Mouse (Mus musculus): Measurements from ENCODE around the gene Lbp. TPM values are rescaled to one million over a fixed set of nuclear protein-coding genes. Genes with fewer than 3 reads are reported as not detected.

The Lbp gene
- total and polyA plus RNA-seq, 3 experiments: 5.0 to 22.4 (median 6.4) TPM

DNA sequence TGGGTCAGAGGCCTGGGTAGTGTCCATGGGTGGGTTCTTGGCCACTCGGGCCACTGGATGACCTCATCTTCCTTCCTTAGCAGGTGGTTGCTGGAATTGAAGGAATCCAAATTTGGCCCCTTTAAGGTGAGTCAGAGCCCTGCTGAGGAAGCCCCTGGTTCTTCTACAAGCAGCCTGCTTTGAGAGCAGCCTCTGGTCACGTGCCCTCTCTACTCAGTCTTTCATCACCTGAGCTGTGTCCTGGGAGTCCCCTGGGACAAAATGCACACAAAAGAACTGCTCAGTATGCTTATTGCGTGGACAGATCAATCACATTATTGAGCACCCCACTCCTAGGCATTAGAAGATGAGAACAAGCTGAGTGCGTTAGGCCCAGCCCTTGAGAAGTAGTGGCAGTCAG is 29.4 kb upstream of the Lbp start:
- DNase-seq: no peak
- no peak overlapping the region for H3K4me3 ChIP-seq
- no peak overlapping the region for H3K27ac ChIP-seq
- H3K4me1 ChIP-seq (ENCODE audit: control insufficient read depth, insufficient read depth, low read length): no peaks in the 10 kb centered on the region
- H3K27me3 ChIP-seq (ENCODE audit: control insufficient read depth, insufficient read depth, low read length): no peaks in the 10 kb centered on the region
- TF ChIP-seq EP300 (IDR thresholded peaks at IDR 0.05; ENCODE audit: insufficient read depth, low read depth, low read length): no peak
- no peak overlapping the region for H3K9ac ChIP-seq (ENCODE audit: low read depth, low read length)
- no peaks in the 10 kb centered on the region for H3K79me2 ChIP-seq (replicated peaks; ENCODE audit: control insufficient read depth, insufficient read depth, low read length)
- no peaks in the 10 kb centered on the region for H3K36me3 ChIP-seq (ENCODE audit: control insufficient read depth, insufficient read depth, low read length)
- 62% methylated on average over 4 of the region's 4 CpGs for WGBS
- intact Hi-C loops (cut with DNase I): no loop called here

DNA sequence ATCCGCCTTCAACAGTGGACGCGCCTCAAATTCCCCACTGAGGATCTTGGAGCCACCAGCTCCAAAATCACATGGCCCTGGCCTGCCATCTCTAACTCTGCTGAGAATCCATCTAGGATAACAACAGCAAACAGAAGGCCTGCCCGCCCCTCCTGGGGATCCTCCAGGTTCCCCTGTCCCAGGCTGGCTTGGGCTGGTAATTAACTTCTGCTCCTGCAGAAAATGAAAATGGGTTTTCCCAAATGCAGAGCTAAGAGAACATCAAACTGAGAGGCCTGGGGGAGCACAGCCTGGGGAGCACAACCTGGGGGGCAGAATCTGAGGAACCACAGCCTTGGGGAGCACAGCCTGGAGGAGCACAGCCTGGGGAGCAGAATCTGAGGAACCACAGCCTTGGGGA is 26.6 kb upstream of the Lbp start:
- Histone ChIP-seq H3K36me3 (ENCODE audit: control insufficient read depth, insufficient read depth, low read length) (no peaks in the 10 kb centered on the region), H3K4me3 (no peak overlapping the region), H3K27ac (no peak overlapping the region), H3K9ac (ENCODE audit: low read depth, low read length) (no peak overlapping the region), H3K79me2 (replicated peaks; ENCODE audit: control insufficient read depth, insufficient read depth, low read length) (no peaks in the 10 kb centered on the region), H3K4me1 (ENCODE audit: control insufficient read depth, insufficient read depth, low read length) (no peaks in the 10 kb centered on the region), H3K27me3 (ENCODE audit: control insufficient read depth, insufficient read depth, low read length) (no peaks in the 10 kb centered on the region; the same call in 1 of the 2 replicates)
- WGBS: 97% methylated on average over 4 of the region's 4 CpGs
- intact Hi-C loops (cut with DNase I): loop anchor here (5.0 kb wide), 1 partner anchor 68 kb away; no protein-coding TSS in a partner anchor
- DNase-seq: no peak
- TF ChIP-seq POLR2A (IDR thresholded peaks at IDR 0.05; ENCODE audit: insufficient read depth, low read depth, low read length) (no peak), CTCF (IDR thresholded peaks at IDR 0.05) (no peak), EP300 (IDR thresholded peaks at IDR 0.05; ENCODE audit: insufficient read depth, low read depth, low read length) (no peak)

DNA sequence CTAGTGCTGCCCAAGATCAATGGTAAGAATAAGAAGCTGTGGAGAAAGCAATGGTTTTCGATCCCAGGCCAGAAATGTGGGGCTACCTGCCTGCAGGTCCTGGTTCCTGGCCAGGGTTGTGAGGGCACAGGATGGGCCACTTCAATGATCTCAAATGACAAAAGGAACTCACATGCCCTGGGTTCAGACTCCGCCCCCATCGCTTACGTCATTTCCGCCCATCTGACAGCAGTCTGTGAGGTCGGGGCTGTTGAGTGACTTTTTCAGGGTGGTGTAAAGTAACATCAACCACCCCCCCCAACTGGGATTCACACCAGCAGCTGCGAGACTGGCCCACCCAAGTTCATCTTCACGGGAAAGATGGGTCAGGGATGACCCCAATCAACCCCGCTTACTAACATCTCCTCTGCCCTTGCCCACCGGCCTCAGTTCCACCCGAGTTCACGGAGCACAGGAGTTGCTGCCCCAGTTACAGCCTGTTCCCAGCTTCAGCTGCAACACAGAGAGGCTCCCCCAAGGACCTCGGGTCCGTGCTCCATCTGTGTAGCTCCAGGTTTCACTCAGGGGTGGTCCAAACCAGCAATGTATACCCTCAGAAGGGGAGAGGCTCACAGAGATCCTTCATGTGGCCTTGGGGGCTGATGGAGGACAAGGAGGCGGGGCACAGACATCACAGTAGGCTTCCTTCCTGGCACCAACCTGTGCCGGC is 24.6 kb upstream of the Lbp start:
- 65% methylated on average over 16 of the region's 16 CpGs for WGBS
- DNase-seq: no peak
- intact Hi-C loops (cut with DNase I): loop anchor here (5.0 kb wide), 1 partner anchor 66 kb away; no protein-coding TSS in a partner anchor
- Histone ChIP-seq H3K36me3 (ENCODE audit: control insufficient read depth, insufficient read depth, low read length) (no peaks in the 10 kb centered on the region), H3K4me1 (ENCODE audit: control insufficient read depth, insufficient read depth, low read length) (no peaks in the 10 kb centered on the region), H3K4me3 (no peak overlapping the region), H3K9ac (ENCODE audit: low read depth, low read length) (no peak overlapping the region), H3K27ac (no peak overlapping the region), H3K27me3 (ENCODE audit: control insufficient read depth, insufficient read depth, low read length) (no peaks in the 10 kb centered on the region; the same call in 1 of the 2 replicates), H3K79me2 (replicated peaks; ENCODE audit: control insufficient read depth, insufficient read depth, low read length) (no peaks in the 10 kb centered on the region)
- TF ChIP-seq EP300 (IDR thresholded peaks at IDR 0.05; ENCODE audit: insufficient read depth, low read depth, low read length): no peak
- TF ChIP-seq POLR2A (IDR thresholded peaks at IDR 0.05; ENCODE audit: insufficient read depth, low read depth, low read length): no peak
- no peak for TF ChIP-seq CTCF (IDR thresholded peaks at IDR 0.05)

DNA sequence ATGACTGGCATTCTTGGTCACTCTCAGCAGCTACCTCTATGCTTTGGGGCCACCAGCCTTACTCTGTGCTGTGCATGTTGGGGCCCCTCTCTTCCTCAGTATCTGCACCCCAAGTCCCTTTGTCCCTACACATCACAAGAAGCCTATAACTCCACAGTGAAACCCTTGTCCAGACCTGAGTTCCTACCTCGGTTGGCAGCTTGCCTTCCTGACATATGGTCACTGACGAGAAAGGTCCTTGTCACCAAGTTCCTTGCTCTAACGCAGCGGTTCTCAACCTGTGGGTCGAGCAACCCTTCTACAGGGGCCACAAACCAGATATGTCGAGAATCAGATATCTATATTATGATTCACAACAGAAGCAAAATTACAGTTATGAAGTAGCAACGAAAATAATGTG is 23.2 kb upstream of the Lbp start:
- TF ChIP-seq EP300 (IDR thresholded peaks at IDR 0.05; ENCODE audit: insufficient read depth, low read depth, low read length): no peak
- no peak for TF ChIP-seq CTCF (IDR thresholded peaks at IDR 0.05)
- no peak for TF ChIP-seq POLR2A (IDR thresholded peaks at IDR 0.05; ENCODE audit: insufficient read depth, low read depth, low read length)
- H3K4me3 ChIP-seq: no peak overlapping the region
- H3K27me3 ChIP-seq (ENCODE audit: control insufficient read depth, insufficient read depth, low read length): no peaks in the 10 kb centered on the region; the same call in 1 of the 2 replicates
- no peak overlapping the region for H3K27ac ChIP-seq
- no peaks in the 10 kb centered on the region for H3K36me3 ChIP-seq (ENCODE audit: control insufficient read depth, insufficient read depth, low read length)
- 71% methylated on average over 7 of the region's 7 CpGs for WGBS
- no peak for DNase-seq
- intact Hi-C loops (cut with DNase I): loop anchor here (5.0 kb wide), 1 partner anchor 64 kb away; no protein-coding TSS in a partner anchor
- no peak overlapping the region for H3K9ac ChIP-seq (ENCODE audit: low read depth, low read length)
- H3K79me2 ChIP-seq (replicated peaks; ENCODE audit: control insufficient read depth, insufficient read depth, low read length): no peaks in the 10 kb centered on the region
- no peaks in the 10 kb centered on the region for H3K4me1 ChIP-seq (ENCODE audit: control insufficient read depth, insufficient read depth, low read length)

DNA sequence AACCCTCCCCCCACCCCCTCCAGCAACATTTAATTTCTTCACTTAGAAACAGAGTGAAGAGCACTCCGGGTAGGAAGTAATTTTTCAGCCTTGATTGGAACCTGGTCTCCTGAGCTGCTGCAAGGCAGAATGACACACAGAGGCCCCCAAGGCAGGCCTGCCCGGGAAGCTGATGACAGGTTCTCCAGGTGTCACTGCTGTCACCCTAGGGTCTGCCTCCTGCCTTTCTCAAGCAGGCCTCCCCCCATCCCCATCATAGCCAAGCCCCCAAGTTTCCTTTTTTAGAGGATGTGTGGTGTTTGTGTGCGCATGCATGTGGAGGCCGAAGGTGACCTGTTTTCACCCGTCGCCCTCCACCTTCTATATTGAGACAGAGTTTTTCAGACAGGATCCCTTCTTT is 22.5 kb upstream of the Lbp start:
- TF ChIP-seq CTCF (IDR thresholded peaks at IDR 0.05) (no peak), POLR2A (IDR thresholded peaks at IDR 0.05; ENCODE audit: insufficient read depth, low read depth, low read length) (no peak), EP300 (IDR thresholded peaks at IDR 0.05; ENCODE audit: insufficient read depth, low read depth, low read length) (no peak)
- Histone ChIP-seq H3K9ac (ENCODE audit: low read depth, low read length) (no peak overlapping the region), H3K27me3 (ENCODE audit: control insufficient read depth, insufficient read depth, low read length) (no peaks in the 10 kb centered on the region; the same call in 1 of the 2 replicates), H3K36me3 (ENCODE audit: control insufficient read depth, insufficient read depth, low read length) (no peaks in the 10 kb centered on the region), H3K4me3 (no peak overlapping the region), H3K4me1 (ENCODE audit: control insufficient read depth, insufficient read depth, low read length) (no peaks in the 10 kb centered on the region), H3K79me2 (replicated peaks; ENCODE audit: control insufficient read depth, insufficient read depth, low read length) (no peaks in the 10 kb centered on the region), H3K27ac (no peak overlapping the region)
- 66% methylated on average over 6 of the region's 6 CpGs for WGBS
- intact Hi-C loops (cut with DNase I): loop anchor here (5.0 kb wide), 1 partner anchor 64 kb away; no protein-coding TSS in a partner anchor
- no peak for DNase-seq

DNA sequence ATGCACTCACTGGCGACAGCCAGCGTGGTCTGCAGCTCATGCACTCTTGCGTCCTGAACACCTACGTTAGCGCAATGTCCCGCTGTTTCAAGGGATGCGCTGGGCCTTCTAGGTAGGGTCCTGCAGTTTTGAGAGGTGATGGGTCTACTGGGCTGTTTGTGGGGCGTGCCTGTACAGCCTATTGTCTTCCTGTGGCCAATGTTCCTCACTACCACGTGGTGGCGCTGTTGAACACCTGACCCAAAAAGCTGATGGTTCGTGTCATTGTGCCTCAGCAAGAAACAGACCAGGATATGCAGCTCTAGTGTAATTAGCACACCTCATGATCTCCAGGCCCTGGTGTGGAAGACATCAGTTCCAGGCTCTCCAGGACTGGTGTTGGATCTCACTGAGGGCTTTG is 21.7 kb upstream of the Lbp start:
- WGBS: 17% methylated on average over 11 of the region's 11 CpGs
- no peaks in the 10 kb centered on the region for H3K4me1 ChIP-seq (ENCODE audit: control insufficient read depth, insufficient read depth, low read length)
- H3K27me3 ChIP-seq (ENCODE audit: control insufficient read depth, insufficient read depth, low read length): no peaks in the 10 kb centered on the region; the same call in 1 of the 2 replicates
- TF ChIP-seq POLR2A (IDR thresholded peaks at IDR 0.05; ENCODE audit: insufficient read depth, low read depth, low read length) (no peak), EP300 (IDR thresholded peaks at IDR 0.05; ENCODE audit: insufficient read depth, low read depth, low read length) (0 out of 2 replicates have a peak, but pooled peaks have one; percentile 47), CTCF (IDR thresholded peaks at IDR 0.05) (peak; percentile 87)
- H3K36me3 ChIP-seq (ENCODE audit: control insufficient read depth, insufficient read depth, low read length): no peaks in the 10 kb centered on the region
- no peak overlapping the region for H3K9ac ChIP-seq (ENCODE audit: low read depth, low read length)
- H3K27ac ChIP-seq: no peak overlapping the region
- peak; percentile 45 to 67 for DNase-seq
- no peaks in the 10 kb centered on the region for H3K79me2 ChIP-seq (replicated peaks; ENCODE audit: control insufficient read depth, insufficient read depth, low read length)
- H3K4me3 ChIP-seq: no peak overlapping the region
- intact Hi-C loops (cut with DNase I): loop anchor here (5.0 kb wide), 1 partner anchor 63 kb away; no protein-coding TSS in a partner anchor
